Mouse (Mus musculus): ENCODE measurements at regions not wholly inside any gene's neighbourhood (a gene's known extent, or its start where the extent isn't known, plus 50 kb on each side); places are given as distances from the start of the nearest gene placed in this dataset.

DNA sequence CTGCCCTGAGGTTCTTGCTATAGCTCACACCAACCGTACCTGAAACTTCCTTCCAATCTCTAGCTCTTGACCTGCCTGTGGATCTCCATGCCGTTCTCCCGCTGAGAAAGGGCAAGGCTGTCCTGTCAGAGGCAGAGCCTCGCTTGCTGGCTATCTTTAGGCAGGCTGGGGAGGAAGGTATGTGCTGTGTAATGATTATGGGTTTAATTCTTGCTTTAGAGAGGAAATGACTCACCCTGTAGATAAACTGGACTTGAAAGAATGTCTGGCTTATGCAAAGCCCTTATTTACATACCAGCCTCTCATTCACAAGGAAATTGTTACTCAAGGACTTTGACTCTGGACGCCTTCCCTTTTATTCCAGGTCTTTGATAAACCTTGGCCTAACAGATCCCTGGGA lies 69.8 kb downstream of the Phlda1 start:
- H3K4me1 ChIP-seq (ENCODE audit: control insufficient read depth in 1 of 2, insufficient read depth in 2 of 2, low read length in 2 of 2): peaks cover 5 to 39% of the 10 kb centered on the region in 2 experiments
- TF ChIP-seq SMC3 (IDR thresholded peaks at IDR 0.05; ENCODE audit: low read depth, low read length) (no peak), GATA1 (IDR thresholded peaks at IDR 0.05; ENCODE audit: low read depth, low read length) (peak; percentile 97), MAFK (IDR thresholded peaks at IDR 0.05; ENCODE audit: borderline replicate concordance, low read depth, low read length) (no peak), HCFC1 (IDR thresholded peaks at IDR 0.05; ENCODE audit: low read depth, low read length) (0 out of 2 replicates have a peak, but pooled peaks have one; percentile 32), GABPA (IDR thresholded peaks at IDR 0.05; ENCODE audit: low read depth, low read length) (no peak), SIN3A (IDR thresholded peaks at IDR 0.05; ENCODE audit: low read length) (peak; percentile 72), EP300 (IDR thresholded peaks at IDR 0.05; ENCODE audit: low read depth in 1 of 2, low read length in 2 of 2) (peak; percentile 92 to 98), USF2 (IDR thresholded peaks at IDR 0.05; ENCODE audit: borderline replicate concordance in 1 of 2, insufficient read depth in 1 of 2, low read depth in 1 of 2, low read length in 2 of 2) (no peak), JUND (IDR thresholded peaks at IDR 0.05; ENCODE audit: low read depth, low read length) (peak; percentile 99), ELF1 (IDR thresholded peaks at IDR 0.05; ENCODE audit: low read depth, low read length) (no peak), MXI1 (IDR thresholded peaks at IDR 0.05; ENCODE audit: low read depth, low read length) (0 out of 2 replicates have a peak, but pooled peaks have one; percentile 48), ETS1 (IDR thresholded peaks at IDR 0.05; ENCODE audit: low read depth, low read length) (peak; percentile 98), TCF12 (IDR thresholded peaks at IDR 0.05; ENCODE audit: low read depth, low read length) (peak; percentile 83), CTCF (IDR thresholded peaks at IDR 0.05 in 2 of 3, conservative IDR thresholded peaks at IDR 0.05 in 1 of 3; ENCODE audit: control insufficient read depth in 1 of 3, insufficient read depth in 1 of 3, low read depth in 2 of 3, low read length in 3 of 3, poor library complexity in 1 of 3, severe bottlenecking in 1 of 3) (no peak), TAL1 (IDR thresholded peaks at IDR 0.05; ENCODE audit: low read length) (peak; percentile 91), ZNF384 (IDR thresholded peaks at IDR 0.05; ENCODE audit: low read depth, low read length) (no peak), CHD1 (IDR thresholded peaks at IDR 0.05; ENCODE audit: low read depth, low read length) (no peak), CHD2 (IDR thresholded peaks at IDR 0.05; ENCODE audit: low read length) (no peak), KAT2A (conservative IDR thresholded peaks at IDR 0.05; ENCODE audit: low read depth, low read length) (no peak), POLR2A (IDR thresholded peaks at IDR 0.05; ENCODE audit: control insufficient read depth in 1 of 2, insufficient read depth in 1 of 2, low read depth in 1 of 2, low read length in 2 of 2, poor library complexity in 1 of 2) (no peak), NRF1 (IDR thresholded peaks at IDR 0.05; ENCODE audit: insufficient read depth, low read depth, low read length, poor library complexity, severe bottlenecking) (no peak), UBTF (IDR thresholded peaks at IDR 0.05; ENCODE audit: borderline replicate concordance, insufficient read depth, low read depth, low read length) (no peak), MAX (IDR thresholded peaks at IDR 0.05; ENCODE audit: low read length) (peak; percentile 51; the same call in 1 of the 2 replicates), POLR2AphosphoS5 (IDR thresholded peaks at IDR 0.05; ENCODE audit: borderline replicate concordance, low read depth, low read length) (no peak), MYC (IDR thresholded peaks at IDR 0.05; ENCODE audit: low read depth, low read length) (peak; percentile 70), POLR2AphosphoS2 (IDR thresholded peaks at IDR 0.05; ENCODE audit: low read length) (no peak), E2F4 (IDR thresholded peaks at IDR 0.05; ENCODE audit: borderline replicate concordance, low read depth, low read length) (no peak), MEF2A (IDR thresholded peaks at IDR 0.05; ENCODE audit: extremely low read depth, insufficient replicate concordance, low read depth, low read length, poor library complexity, severe bottlenecking) (no peak), RAD21 (IDR thresholded peaks at IDR 0.05; ENCODE audit: low read depth, low read length) (no peak; the same call in 1 of the 2 replicates), MAZ (IDR thresholded peaks at IDR 0.05; ENCODE audit: low read depth, low read length) (0 out of 2 replicates have a peak, but pooled peaks have one; percentile 23), NELFE (IDR thresholded peaks at IDR 0.05; ENCODE audit: low read depth, low read length) (no peak; the same call in 1 of the 2 replicates), TBP (IDR thresholded peaks at IDR 0.05; ENCODE audit: low read depth, low read length) (0 out of 2 replicates have a peak, but pooled peaks have one; percentile 49), ZC3H11A (IDR thresholded peaks at IDR 0.05; ENCODE audit: low read depth, low read length) (no peak; the same call in 1 of the 2 replicates), MYB (IDR thresholded peaks at IDR 0.05; ENCODE audit: low read depth, low read length) (no peak), ZMIZ1 (IDR thresholded peaks at IDR 0.05; ENCODE audit: low read depth, low read length) (no peak), ZKSCAN1 (IDR thresholded peaks at IDR 0.05; ENCODE audit: low read depth, low read length) (no peak), USF1 (IDR thresholded peaks at IDR 0.05; ENCODE audit: low read depth, low read length) (no peak), RCOR1 (IDR thresholded peaks at IDR 0.05; ENCODE audit: low read depth, low read length) (peak; percentile 79)

More for the DNA sequence above, 69.8 kb downstream of the Phlda1 start:
- H3K27ac ChIP-seq (ENCODE audit: control insufficient read depth, low read depth, low read length): peak overlapping the region; percentile 70
- no peaks in the 10 kb centered on the region for H3K27me3 ChIP-seq (ENCODE audit: control insufficient read depth in 1 of 2, insufficient read depth in 2 of 2, low read length in 2 of 2)
- H3K4me3 ChIP-seq (ENCODE audit: control insufficient read depth in 1 of 2, insufficient read depth in 1 of 2, low read depth in 2 of 2, low read length in 2 of 2): peak overlapping the region; percentile 36 to 41
- peaks cover 0 to 40% of the 10 kb centered on the region in 2 experiments; a peak in 2 of 4 replicates for H3K36me3 ChIP-seq (ENCODE audit: control insufficient read depth in 1 of 2, insufficient read depth in 2 of 2, low read length in 2 of 2)
- no peaks in the 10 kb centered on the region for H3K79me2 ChIP-seq (ENCODE audit: control insufficient read depth, insufficient read depth, low read length, poor library complexity)
- DNase-seq (ENCODE audit: low read depth, low spot score): peak; percentile 87
- no peaks in the 10 kb centered on the region for H3K9me3 ChIP-seq (replicated peaks; ENCODE audit: insufficient read depth, low read length)
- peak overlapping the region; percentile 40; the same call in 1 of the 2 replicates for H3K9ac ChIP-seq (ENCODE audit: control insufficient read depth, low read depth, low read length, poor library complexity, severe bottlenecking)

All from MEL (cell line).